Mouse (Mus musculus): ENCODE data around the gene Gnl2. TPM values are rescaled to one million over a fixed set of nuclear protein-coding genes. Genes with fewer than 3 reads are reported as not detected.

Gene Gnl2
- total and polyA plus RNA-seq, 3 experiments, result 83.9 to 226 (median 110) TPM

GRCm38 (mm10) chr4:125085346-125085841 is 69.0 kb downstream of the Gnl2 start:
- Histone ChIP-seq H3K9me3 (replicated peaks; ENCODE audit: insufficient read depth, low read length) (no peaks in the 10 kb centered on the region), H3K27ac (ENCODE audit: control insufficient read depth, low read depth, low read length) (peak overlapping the region; percentile 71), H3K9ac (ENCODE audit: control insufficient read depth, low read depth, low read length, poor library complexity, severe bottlenecking) (peak overlapping the region; percentile 96), H3K36me3 (ENCODE audit: control insufficient read depth in 1 of 2, insufficient read depth in 2 of 2, low read length in 2 of 2) (peaks cover 2 to 13% of the 10 kb centered on the region in 2 experiments; a peak in 2 of 4 replicates), H3K27me3 (ENCODE audit: control insufficient read depth in 1 of 2, insufficient read depth in 2 of 2, low read length in 2 of 2) (no peaks in the 10 kb centered on the region), H3K79me2 (ENCODE audit: control insufficient read depth, insufficient read depth, low read length, poor library complexity) (peaks cover 13% of the 10 kb centered on the region), H3K4me1 (ENCODE audit: control insufficient read depth in 1 of 2, insufficient read depth in 2 of 2, low read length in 2 of 2) (peaks cover 0 to 14% of the 10 kb centered on the region in 2 experiments; a peak in 3 of 4 replicates), H3K4me3 (ENCODE audit: control insufficient read depth in 1 of 2, insufficient read depth in 1 of 2, low read depth in 2 of 2, low read length in 2 of 2) (peak overlapping the region; percentile 69 to 83)
- TF ChIP-seq MAZ (IDR thresholded peaks at IDR 0.05; ENCODE audit: low read depth, low read length), result 0 out of 2 replicates have a peak, but pooled peaks have one; percentile 42
- no peak for TF ChIP-seq HCFC1 (IDR thresholded peaks at IDR 0.05; ENCODE audit: low read depth, low read length)
- TF ChIP-seq ZMIZ1 (IDR thresholded peaks at IDR 0.05; ENCODE audit: low read depth, low read length), result 0 out of 2 replicates have a peak, but pooled peaks have one; percentile 38
- no peak for TF ChIP-seq USF2 (IDR thresholded peaks at IDR 0.05; ENCODE audit: borderline replicate concordance in 1 of 2, insufficient read depth in 1 of 2, low read depth in 1 of 2, low read length in 2 of 2)
- no peak for TF ChIP-seq CHD2 (IDR thresholded peaks at IDR 0.05; ENCODE audit: low read length)
- no peak; a peak in 1 of 4 replicates for TF ChIP-seq POLR2A (IDR thresholded peaks at IDR 0.05; ENCODE audit: control insufficient read depth in 1 of 2, insufficient read depth in 1 of 2, low read depth in 1 of 2, low read length in 2 of 2, poor library complexity in 1 of 2)
- TF ChIP-seq POLR2AphosphoS5 (IDR thresholded peaks at IDR 0.05; ENCODE audit: borderline replicate concordance, low read depth, low read length), result no peak
- TF ChIP-seq USF1 (IDR thresholded peaks at IDR 0.05; ENCODE audit: low read depth, low read length), result no peak
- peak; percentile 85 for DNase-seq (ENCODE audit: low read depth, low spot score)

- H3K27ac ChIP-seq (ENCODE audit: control insufficient read depth, low read depth, low read length), result no peak overlapping the region
- H3K79me2 ChIP-seq (ENCODE audit: control insufficient read depth, insufficient read depth, low read length, poor library complexity), result no peaks in the 10 kb centered on the region; the same call in 1 of the 2 replicates
- H3K9me3 ChIP-seq (replicated peaks; ENCODE audit: insufficient read depth, low read length), result no peaks in the 10 kb centered on the region
- DNase-seq (ENCODE audit: low read depth, low spot score), result no peak
- H3K36me3 ChIP-seq (ENCODE audit: control insufficient read depth in 1 of 2, insufficient read depth in 2 of 2, low read length in 2 of 2), result peaks cover 0 to 2% of the 10 kb centered on the region in 2 experiments; a peak in 1 of 4 replicates
- no peak for TF ChIP-seq CTCF (IDR thresholded peaks at IDR 0.05 in 2 of 3, conservative IDR thresholded peaks at IDR 0.05 in 1 of 3; ENCODE audit: control insufficient read depth in 1 of 3, insufficient read depth in 1 of 3, low read depth in 2 of 3, low read length in 3 of 3, poor library complexity in 1 of 3, severe bottlenecking in 1 of 3)
- TF ChIP-seq TCF12 (IDR thresholded peaks at IDR 0.05; ENCODE audit: low read depth, low read length), result no peak
- no peaks in the 10 kb centered on the region for H3K4me1 ChIP-seq (ENCODE audit: control insufficient read depth in 1 of 2, insufficient read depth in 2 of 2, low read length in 2 of 2)
- no peak overlapping the region for H3K4me3 ChIP-seq (ENCODE audit: control insufficient read depth in 1 of 2, insufficient read depth in 1 of 2, low read depth in 2 of 2, low read length in 2 of 2)
- no peaks in the 10 kb centered on the region for H3K27me3 ChIP-seq (ENCODE audit: control insufficient read depth in 1 of 2, insufficient read depth in 2 of 2, low read length in 2 of 2)
- H3K9ac ChIP-seq (ENCODE audit: control insufficient read depth, low read depth, low read length, poor library complexity, severe bottlenecking), result no peak overlapping the region
Observed at GRCm38 (mm10) chr4:125093031-125093430, 76.6 kb downstream of the Gnl2 start.

GRCm38 (mm10) chr4:125096066-125096465 is 79.7 kb downstream of the Gnl2 start:
- Histone ChIP-seq H3K4me1 (ENCODE audit: control insufficient read depth in 1 of 2, insufficient read depth in 2 of 2, low read length in 2 of 2) (no peaks in the 10 kb centered on the region), H3K27me3 (ENCODE audit: control insufficient read depth in 1 of 2, insufficient read depth in 2 of 2, low read length in 2 of 2) (no peaks in the 10 kb centered on the region), H3K4me3 (ENCODE audit: control insufficient read depth in 1 of 2, insufficient read depth in 1 of 2, low read depth in 2 of 2, low read length in 2 of 2) (no peak overlapping the region), H3K27ac (ENCODE audit: control insufficient read depth, low read depth, low read length) (no peak overlapping the region), H3K36me3 (ENCODE audit: control insufficient read depth in 1 of 2, insufficient read depth in 2 of 2, low read length in 2 of 2) (no peaks in the 10 kb centered on the region; a peak in 1 of 4 replicates), H3K79me2 (ENCODE audit: control insufficient read depth, insufficient read depth, low read length, poor library complexity) (no peaks in the 10 kb centered on the region; the same call in 1 of the 2 replicates), H3K9ac (ENCODE audit: control insufficient read depth, low read depth, low read length, poor library complexity, severe bottlenecking) (no peak overlapping the region), H3K9me3 (replicated peaks; ENCODE audit: insufficient read depth, low read length) (no peaks in the 10 kb centered on the region)
- TF ChIP-seq RAD21 (IDR thresholded peaks at IDR 0.05; ENCODE audit: low read depth, low read length) (no peak), ZKSCAN1 (IDR thresholded peaks at IDR 0.05; ENCODE audit: low read depth, low read length) (no peak), E2F4 (IDR thresholded peaks at IDR 0.05; ENCODE audit: borderline replicate concordance, low read depth, low read length) (no peak), MAX (IDR thresholded peaks at IDR 0.05; ENCODE audit: low read length) (no peak), USF2 (IDR thresholded peaks at IDR 0.05; ENCODE audit: borderline replicate concordance in 1 of 2, insufficient read depth in 1 of 2, low read depth in 1 of 2, low read length in 2 of 2) (no peak), TBP (IDR thresholded peaks at IDR 0.05; ENCODE audit: low read depth, low read length) (no peak), NRF1 (IDR thresholded peaks at IDR 0.05; ENCODE audit: insufficient read depth, low read depth, low read length, poor library complexity, severe bottlenecking) (no peak), TAL1 (IDR thresholded peaks at IDR 0.05; ENCODE audit: low read length) (no peak), MAZ (IDR thresholded peaks at IDR 0.05; ENCODE audit: low read depth, low read length) (no peak), ETS1 (IDR thresholded peaks at IDR 0.05; ENCODE audit: low read depth, low read length) (no peak), SIN3A (IDR thresholded peaks at IDR 0.05; ENCODE audit: low read length) (no peak), POLR2AphosphoS2 (IDR thresholded peaks at IDR 0.05; ENCODE audit: low read length) (no peak), HCFC1 (IDR thresholded peaks at IDR 0.05; ENCODE audit: low read depth, low read length) (no peak), SMC3 (IDR thresholded peaks at IDR 0.05; ENCODE audit: low read depth, low read length) (no peak), GABPA (IDR thresholded peaks at IDR 0.05; ENCODE audit: low read depth, low read length) (no peak), BHLHE40 (IDR thresholded peaks at IDR 0.05; ENCODE audit: borderline replicate concordance, low read depth, low read length) (no peak), ZNF384 (IDR thresholded peaks at IDR 0.05; ENCODE audit: low read depth, low read length) (no peak), JUND (IDR thresholded peaks at IDR 0.05; ENCODE audit: low read depth, low read length) (no peak), POLR2A (IDR thresholded peaks at IDR 0.05; ENCODE audit: control insufficient read depth in 1 of 2, insufficient read depth in 1 of 2, low read depth in 1 of 2, low read length in 2 of 2, poor library complexity in 1 of 2) (no peak)
- DNase-seq (ENCODE audit: low read depth, low spot score), result no peak
